Mouse (Mus musculus) liver, embryonic 14.5 days (tissue): ENCODE data around the gene Btf3.

Experiments used
- CTCF ChIP-seq: IDR thresholded peaks from 2 replicates; pipeline ENCODE4 v1.5.1; 2016; ENCODE audit warnings: antibody characterized with exemption, low read depth, control low read depth
- EP300 ChIP-seq: IDR thresholded peaks from 2 replicates; pipeline ENCODE4 v1.6.1; 2016; ENCODE audit warnings: antibody characterized with exemption, low read depth

DNA sequence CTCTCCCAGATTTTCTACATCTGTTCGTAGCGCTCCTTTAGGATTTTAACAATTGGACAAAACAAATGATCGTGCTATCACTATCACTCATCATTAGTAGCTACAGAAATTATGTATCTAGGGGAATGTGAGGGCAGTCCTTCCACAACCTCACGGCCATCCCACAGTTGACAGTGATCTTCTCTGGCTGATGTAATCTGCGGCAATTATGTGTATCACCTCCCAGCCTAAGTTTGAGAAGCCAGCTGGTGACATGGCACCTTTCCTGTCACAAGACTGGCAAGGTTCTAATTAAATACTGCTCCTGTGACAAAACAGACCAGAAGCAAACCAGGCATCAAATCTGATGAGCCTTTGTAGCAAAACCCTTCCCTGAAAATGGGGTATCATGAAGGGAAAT, 8.8 kb downstream of the Btf3 start:
- no peak for TF ChIP-seq EP300
- no peak for TF ChIP-seq CTCF
